Mouse (Mus musculus): ENCODE measurements around the gene Slc38a6. TPM values are rescaled to one million over a fixed set of nuclear protein-coding genes. Genes with fewer than 3 reads are reported as not detected.

Gene Slc38a6
- total RNA-seq, 1 experiment from 2014 or later: 12.9 TPM

DNA sequence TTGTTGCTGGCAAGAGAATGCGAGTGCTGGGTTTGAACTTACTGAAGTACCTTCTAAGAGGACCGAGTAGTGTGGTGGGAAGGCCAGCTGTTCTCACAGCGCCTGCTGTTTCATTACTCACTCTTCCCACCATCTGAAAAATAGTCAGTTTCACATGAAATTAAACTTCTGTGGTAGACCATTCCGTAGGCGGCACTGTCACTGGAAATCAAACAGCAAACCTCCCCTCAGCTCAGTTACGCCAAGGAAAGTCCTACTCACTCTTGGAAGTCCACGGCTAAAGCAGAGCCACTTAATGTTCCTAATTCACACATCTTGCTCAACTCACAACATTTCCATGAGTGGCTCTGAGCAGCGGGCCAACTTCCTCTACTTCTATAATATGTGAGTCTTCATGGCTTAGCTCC lies 37.6 kb downstream of the Slc38a6 start:
- no peak for DNase-seq

DNA sequence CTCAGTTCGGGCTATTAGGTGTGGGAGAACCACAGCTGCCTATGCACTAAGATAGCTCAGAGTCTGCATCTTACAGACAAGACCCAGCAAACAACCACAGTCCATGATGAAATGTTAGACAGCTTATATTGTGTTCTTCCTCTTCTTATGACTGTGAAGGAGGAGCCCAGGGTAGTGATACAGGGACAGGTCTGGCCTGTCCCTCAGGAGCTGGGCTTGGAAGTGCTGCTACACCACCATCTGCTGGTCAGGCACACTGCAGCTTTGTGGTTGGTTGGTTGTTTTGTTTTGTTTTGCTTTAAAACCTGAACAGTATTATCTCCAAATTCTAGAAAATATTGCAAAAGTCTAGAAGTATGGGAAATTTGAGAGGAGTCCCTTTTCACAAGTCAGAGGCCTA lies 38.2 kb downstream of the Slc38a6 start:
- peak; percentile 29 for DNase-seq

DNA sequence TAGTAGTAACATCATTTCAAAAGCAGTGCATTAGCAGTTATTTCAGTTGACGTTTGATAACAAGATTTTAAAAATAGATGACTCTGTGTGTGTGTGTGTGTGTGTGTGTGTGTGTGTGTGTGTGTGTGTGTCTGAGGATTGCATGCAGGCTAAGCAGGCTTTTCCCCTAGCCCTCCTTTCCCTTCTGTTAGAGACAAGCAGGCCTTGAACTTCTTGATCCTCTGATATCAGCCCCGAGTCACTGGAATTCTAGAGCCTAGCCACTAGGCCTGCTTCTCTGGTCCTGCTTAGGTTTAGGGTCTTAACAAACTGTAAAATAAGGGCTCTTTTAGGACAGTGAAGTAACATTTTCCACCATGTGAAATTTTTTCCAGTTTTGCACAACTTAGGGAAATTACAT lies 38.6 kb downstream of the Slc38a6 start:
- DNase-seq: no peak

DNA sequence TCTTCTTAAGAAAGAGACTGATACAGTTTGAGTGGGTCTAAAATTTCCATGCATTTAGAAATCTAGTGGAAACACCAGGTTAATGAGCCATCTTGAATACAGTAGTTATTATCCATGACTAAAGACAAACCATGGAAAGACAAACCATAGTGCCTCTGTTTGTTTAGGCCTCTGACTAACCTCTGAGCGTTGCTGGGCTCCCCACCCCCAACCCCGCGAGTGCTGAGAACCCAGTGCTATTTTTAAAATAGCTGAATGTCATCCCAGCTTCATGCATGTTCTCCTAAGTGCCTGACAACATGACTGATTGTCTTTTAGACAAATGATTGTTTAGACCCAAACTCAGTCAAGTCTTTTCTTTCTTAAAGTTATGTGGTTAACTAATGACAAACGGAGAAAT lies 39.0 kb downstream of the Slc38a6 start:
- peak; percentile 51 for DNase-seq

DNA sequence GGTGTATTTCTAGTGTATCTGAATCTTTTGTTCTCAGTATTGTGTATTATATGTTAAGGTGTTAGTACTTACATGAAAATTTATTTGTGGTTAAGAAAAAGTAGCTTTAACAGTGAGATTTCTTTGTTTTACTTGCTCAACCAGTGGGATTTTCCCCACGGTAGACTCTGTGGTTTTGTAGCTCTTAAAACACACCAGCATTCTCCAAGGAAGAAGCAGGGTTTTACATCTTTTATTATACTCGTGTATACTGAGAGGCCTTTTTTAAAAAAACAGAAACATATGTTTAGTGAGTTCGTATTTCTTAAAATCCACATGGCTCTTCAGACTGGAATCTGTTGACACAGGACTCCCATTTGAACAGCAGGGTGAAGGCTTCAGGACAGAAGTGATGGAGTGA lies 40.8 kb downstream of the Slc38a6 start:
- DNase-seq: no peak

DNA sequence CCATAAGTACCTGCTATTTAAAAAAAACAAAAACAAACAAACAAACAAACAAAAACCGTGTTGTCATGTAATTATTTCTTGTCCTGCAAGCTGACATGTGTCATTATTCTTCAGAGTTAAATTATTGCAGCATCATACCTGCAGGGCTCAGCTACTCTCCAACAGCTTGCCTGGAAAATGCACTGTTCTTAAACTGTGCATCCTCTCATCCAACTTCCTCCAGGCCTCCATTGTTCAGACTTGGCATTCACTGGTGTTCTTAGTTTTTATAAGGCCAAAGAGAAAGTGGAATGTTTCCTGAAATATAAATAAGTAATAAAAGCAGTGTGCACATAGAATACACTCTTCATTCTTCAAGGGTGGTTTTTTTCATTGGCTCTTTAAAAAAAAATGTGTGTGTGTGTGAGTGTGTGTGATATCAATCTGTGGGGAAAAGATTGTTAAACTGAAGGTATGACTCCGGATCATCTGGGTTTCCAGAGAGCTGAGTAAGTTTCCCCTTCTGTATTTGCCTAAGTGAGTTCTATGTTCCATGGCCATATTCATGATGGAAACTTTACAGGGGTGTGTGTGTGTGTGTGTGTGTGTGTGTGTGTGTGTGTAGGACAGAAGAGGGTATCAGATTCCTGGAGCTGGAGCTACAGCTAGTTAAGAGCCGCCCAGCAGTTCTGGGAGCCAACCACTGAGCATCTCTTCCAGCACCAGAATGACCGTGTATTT lies 42.0 kb downstream of the Slc38a6 start:
- DNase-seq: no peak

DNA sequence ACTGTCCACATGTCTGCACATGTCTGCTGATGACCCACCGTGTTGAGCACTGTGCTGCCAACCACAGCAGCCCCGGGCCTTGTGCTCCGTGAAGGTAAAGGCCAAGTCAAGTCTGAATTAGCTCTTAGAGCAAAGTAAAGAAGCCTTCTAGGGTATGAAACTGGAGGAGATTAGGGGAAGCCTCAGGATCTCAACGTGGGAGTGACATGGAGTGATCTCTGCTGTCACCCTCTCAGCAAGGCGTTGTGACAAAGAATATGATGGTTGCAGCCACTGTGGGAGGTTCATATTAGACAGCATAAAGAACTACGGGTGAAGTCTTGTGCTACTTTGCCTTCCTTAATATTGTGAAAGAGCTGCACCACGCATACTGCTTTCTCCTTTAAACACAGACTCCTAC lies 43.7 kb downstream of the Slc38a6 start:
- DNase-seq: no peak

DNA sequence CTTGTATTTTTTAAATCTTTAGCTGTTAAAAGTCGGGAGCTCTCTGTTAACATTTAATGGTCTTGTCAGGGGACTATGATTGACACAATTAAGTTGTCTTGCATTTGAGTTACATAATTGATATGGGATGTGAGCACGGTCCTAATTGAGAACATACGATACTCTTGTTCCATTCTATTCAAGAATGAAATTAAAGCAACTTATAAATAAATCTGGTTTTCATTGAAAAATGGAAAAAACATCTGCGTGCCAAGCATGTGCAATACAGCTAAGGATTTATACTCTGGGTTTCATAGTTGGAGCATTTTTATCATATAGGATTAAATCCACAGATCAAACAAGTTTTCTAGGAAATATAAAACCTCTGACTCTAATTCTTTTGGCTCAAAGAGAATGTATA lies 46.1 kb downstream of the Slc38a6 start:
- DNase-seq: no peak

DNA sequence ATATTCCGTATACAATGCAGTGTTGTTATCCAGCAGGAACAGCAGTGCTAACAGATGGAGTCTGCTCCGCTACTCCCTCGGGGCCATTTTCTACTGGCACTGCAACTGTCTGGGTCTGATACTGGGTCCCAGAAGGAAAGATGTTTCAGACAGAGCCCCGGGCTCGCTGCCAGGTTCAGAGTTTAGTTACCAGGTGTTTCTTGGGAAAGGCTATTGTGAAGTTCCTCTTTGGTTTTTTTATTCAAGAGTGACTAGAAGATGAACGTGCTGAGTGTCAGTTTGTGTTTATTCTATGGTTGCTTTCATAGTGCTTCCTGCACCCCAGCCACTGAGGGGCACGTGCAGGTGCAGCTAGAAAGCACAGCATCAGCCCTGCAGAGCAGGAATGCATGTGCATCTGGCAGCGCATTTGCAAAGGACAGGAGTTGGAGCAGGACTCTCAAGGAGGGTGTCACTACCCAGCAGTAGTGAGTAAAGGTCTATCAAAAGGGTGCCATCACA lies 47.5 kb downstream of the Slc38a6 start:
- DNase-seq: no peak

DNA sequence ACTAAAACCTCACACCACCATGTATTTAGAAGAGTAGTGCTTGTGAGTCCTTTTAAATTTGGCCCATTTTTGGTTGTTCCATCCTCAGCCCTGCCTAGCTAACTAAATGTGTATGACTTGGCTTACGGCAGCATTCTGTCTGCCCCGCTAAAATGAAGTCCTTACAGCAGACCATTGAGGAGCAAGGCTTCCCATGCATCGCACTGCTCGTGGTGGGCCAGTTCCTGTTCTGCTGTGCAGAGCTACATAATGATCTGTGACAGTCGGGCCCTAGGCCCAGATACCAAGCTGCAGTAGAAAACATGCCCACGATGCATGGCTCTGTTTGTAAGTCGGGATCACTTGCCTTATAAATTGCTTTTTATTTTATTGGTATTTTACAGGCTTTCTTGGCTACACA lies 50.5 kb downstream of the Slc38a6 start:
- DNase-seq: no peak

DNA sequence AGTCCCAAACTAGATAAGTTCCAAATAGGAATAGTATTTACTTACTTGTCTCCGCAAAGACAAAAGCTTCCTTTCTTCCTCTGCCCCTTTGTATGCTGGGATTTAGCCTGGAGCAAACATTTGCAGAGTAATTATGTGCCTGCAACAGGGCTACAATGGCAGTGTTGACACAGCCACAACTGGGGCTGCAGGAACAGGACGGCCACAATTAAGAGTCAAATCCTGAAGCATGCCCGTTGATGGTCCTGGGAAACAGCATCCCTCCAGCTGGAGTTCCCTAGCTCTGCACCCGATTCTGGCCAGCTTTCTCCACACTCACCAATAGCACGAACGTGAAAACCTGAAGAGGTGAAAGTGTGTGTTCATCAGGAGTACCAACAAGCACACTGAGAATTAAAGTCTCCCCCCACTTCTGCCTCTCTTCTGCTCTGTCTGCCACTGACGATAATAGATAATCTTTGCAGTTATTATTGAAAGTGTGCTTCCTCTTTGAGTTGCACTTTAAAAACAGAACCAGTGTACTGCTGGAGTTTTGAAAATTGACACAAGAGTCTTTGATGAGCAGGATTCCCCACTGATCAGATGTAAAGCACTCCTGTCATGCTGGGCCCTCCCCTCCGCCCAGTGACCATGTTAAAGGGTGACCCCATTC lies 54.2 kb downstream of the Slc38a6 start:
- DNase-seq: no peak

DNA sequence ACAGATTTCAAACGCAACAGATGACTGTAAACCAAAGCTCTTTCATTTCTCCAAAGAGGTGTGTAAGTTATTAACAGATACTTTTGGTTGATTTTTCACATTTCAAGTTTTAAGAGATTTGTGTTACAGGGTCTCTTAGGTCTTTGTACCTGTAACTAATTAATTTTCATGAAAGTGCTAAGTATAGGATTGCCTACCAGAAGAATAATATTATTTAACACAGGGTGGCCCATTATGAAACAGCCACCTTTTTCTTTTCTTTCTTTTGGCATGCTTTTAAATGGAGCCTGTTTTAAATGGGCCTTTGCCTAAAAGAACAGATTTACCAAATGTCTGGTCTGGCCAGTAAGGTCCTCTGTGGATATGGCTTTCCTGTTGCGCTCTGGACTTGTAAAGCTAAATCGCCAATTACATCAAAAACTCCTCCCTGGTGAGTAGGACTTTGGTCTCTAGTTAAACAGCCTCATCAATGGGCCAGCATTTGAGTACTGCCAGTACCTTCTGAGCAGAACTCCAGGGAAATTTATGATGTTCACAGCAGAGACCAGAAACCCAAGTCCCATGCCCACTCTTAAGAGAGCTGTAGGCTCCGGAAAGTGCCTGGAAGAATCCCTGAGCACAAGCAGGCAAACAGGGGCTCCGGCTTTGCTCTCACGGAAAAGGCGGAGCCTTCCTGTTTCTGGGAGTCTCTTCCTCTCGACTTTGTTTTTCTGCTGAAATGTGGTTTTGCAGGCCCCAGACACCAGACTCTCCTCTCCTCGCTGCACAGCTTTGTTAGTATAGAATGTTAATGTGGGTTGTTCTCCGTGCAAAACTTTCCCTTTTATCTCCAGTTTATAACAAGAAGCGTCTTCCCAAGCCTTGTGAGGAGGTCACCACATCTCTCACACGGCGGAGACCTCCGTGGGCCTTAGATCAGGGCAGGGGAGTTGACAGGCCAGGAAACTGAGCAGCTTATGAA lies 55.4 kb downstream of the Slc38a6 start:
- DNase-seq: no peak

DNA sequence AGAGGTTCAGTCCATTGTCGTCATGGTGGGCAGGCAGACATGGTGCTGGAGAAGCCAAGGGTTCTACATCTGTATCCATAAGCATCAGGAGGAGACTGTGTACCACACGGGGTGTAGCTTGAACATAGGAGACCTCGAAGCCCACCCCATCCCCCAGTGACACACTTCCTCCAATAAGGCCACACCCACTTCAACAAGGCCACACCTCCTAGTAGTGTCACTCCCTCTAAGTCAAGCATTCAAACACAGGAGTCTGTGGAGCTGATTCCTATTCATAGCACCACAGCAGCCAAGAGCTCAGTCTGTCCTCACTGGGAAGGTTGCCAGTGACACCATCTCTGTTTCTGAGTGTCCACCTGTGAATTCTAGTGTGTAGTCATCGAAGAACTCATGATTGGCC lies 57.7 kb downstream of the Slc38a6 start:
- no peak for DNase-seq

DNA sequence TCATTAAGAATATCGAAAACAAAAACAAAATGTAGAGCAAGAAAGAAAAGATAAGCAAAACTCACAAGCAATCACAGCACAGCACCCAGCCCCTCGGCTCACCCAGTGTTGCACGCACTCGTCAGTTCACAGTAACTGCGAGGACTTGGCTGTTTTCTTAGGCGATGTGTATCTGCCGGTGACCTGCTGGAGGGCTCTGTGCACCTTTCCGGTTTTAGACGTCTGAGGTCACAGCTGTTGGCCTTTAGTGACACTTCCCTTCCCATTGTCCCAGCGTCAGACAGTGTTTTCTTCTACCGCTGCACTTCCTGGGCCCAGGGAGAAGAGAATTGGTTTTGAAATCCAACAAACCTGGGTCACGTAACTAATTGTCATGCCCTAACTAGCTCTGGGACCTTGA lies 58.6 kb downstream of the Slc38a6 start:
- no peak for DNase-seq

DNA sequence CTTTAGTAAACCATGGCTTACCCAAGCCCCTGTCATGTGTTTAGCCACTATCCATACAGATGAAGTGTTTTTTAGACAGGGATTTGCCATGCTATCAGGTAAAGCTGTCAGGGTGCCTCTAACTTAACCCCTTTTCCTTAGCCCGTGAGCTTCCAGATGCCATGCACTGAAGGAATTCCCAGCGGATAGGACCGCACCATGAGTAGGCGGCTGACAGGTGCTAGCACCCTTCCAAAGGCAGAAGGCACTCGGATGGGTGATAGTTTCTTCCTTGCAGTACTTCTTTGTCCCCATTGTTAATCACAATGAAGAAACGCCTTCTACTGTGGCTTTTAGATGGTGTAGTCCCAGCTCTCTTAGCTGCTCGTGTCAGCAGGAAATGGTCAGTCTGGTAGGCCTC lies 60.6 kb downstream of the Slc38a6 start:
- DNase-seq: no peak

DNA sequence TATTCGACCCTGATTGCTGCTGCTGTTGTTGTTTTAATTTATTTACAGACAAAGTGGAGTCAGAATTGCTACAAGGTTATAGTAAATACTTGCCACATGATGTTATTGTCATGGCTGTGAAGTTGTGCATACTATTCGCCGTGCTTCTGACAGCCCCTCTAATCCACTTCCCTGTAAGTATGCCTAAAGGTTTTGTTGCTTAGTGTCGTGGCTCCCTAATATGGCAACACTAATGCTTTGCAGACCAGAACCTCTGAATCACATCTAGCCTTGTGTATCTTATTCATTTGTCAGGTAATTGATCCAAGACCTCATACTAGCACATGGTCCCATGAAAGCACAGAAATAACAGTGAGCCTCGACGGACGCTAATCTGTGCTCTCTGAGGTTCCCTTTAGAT lies 63.9 kb downstream of the Slc38a6 start:
- no peak for DNase-seq

DNA sequence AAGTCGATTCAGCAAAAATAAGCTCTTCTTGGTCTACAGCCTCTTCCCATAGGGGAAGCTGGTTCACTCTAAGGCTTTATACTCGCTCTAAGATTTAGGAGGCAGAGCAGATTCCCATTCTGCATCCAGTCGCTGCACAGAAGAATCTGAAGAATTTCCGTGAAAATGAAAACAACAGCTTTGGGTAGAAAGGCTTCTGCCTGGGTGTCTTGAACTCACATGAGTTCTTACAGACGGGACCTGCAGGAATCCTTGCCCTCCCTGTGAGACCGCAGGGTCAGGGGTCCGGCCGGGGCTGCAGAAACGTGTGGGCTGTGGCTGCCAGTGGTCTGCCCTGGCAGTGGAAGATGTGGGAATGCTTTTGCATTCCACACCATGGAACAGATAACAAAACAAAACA lies 64.4 kb downstream of the Slc38a6 start:
- DNase-seq: no peak

DNA sequence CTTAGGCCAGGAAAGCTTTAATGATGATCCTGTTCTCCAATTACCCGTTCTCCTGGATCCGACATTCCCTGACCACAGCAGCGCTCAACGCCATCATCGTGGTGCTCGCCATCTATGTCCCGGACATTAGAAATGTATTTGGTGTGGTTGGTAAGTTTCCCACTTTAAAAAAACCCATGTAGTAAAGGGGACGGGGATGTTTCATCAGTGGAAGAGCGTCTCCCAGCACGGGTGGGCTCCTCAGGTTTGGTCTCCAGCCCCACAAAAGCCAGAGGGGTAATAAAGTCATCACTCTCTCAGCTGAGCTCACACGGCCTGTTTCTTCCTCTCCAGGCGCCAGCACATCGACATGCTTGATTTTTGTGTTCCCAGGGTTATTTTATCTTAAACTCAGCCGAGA lies 65.2 kb downstream of the Slc38a6 start:
- DNase-seq: no peak

DNA sequence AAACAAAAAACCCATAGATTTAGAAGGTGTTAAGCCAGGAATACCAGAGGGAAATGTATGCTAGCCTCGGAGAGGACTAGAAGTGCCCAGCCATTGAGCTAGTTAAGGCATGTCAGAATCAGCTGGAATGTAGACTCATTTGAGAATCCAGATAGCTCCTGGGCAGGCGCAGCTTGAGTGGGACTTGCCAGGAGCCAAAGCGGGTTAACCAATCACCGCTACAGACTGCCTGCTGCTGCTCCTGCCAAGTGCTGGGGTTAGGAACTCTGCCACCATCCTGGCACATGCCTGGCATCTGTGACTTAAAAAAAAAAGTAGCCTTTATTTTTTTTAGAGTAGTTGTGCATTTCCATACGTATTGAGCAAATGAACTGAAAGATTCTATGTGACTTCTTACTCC lies 66.8 kb downstream of the Slc38a6 start:
- DNase-seq: peak; percentile 41

DNA sequence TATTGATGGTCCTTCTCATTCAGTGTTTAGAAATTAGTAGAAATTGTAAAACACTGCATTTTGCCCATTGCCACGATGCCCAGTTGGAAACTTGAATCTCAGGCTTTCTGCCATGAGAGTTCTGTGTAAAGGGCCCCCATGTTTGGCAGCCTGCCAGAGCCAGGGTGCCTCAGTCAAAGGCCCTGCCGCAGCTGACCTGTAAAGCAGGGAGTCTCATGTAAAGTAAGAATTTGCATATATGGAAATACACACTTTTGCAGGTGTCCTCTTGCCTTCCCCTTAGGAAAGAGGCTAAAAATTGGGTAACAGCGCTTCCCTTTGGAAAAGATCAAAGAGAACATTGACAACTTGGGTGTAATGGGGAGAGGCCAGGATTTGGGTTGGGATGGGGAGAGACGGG lies 67.9 kb downstream of the Slc38a6 start:
- DNase-seq: no peak

DNA sequence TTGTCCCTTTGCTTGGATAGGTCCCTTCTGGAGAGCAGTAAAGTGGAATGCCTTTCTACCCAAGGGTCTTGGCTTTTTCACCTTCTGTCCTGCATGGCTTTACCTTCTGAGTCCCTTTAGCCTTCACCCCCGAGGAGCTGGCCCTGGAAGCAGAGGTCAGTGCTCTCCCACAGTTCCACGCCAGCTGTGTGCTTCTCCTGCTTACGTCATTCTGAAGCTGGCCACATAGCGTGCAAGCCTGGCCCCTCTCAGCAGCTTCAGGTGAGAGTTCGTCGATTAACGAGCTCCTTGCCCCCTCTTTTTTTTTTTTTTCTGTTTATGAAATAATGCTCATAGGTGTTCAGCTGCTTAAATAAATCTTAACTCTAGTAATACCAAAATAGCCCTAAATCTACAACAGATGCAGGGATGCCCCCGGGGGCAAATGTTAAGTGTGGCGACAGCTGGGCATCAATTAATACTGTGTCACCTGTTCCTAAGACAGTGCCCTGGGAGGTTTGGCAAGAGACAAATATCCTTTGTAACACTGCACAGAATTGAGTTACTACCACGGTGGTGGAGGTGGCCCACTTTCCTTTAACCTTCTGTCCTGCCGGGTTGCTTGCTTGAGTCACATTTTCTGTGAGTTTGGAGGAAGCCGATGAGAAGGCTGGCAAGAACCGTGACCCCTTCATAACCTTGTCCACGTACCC lies 68.7 kb downstream of the Slc38a6 start:
- DNase-seq: no peak

DNA sequence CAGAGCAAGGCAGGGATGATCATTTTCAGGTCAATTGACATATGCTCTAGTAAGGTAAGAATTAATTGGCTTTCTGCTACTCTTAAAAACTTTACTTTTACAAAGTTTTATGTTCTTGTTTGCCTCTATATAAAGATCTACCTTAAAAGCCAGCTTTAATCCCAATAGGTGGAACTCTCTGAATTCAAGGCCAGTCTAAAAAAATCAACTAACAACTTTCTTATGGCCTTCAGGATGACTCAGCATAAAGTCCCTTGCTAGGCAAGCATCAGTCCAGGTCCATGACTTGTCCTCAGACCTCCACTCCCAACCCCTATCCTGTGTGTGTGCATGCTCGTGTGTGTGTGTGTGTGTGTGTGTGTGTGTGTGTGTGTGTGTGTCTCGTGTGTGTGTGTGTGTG lies 70.1 kb downstream of the Slc38a6 start:
- no peak for DNase-seq
